In the genomic region with DNA sequence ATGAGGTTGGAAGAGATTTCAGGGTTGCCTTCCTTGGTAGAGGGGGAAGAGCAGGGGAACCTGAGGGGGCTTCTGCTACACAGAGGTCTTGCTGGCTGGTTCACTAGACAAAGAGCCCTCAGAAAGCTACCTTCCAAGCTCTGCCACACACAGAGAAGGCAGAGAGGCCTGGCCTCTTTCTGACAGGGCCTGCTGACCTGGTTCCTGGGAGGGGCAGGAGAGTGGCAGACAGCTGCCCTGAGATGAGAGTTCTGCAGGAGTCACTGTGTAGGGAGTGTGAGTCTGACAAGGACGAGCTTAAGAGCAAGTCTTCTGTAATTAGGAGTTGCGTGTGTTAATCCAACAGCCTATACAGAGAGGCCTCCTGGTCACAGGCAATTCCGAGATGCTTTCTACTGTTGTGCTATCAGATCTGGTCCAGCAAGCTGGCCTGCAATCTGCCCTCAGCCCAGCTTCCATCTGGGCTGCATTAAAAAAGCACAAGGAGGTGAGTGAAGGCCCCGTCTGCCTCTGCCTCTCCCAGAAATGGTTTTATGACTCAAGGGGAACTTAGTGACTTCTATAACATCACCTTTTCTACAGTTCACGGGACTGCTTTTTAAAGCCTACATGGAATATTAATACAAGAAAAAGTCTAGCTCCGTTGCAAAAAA, we compare ENCODE assay signal across 13 mouse cellular contexts. TPM values are rescaled to one million over a fixed set of nuclear protein-coding genes. Genes with fewer than 3 reads are reported as not detected.
DNase-seq lines count a peak whose midpoint lies in the region; ATAC-seq and TF ChIP-seq lines count a peak whose summit lies in the region.
"Had no signal": no experiment of that assay in that cellular context is flagged by ENCODE, and none has a peak within 500 bp of the region (broad histone marks: within the 10 kb centered on the region; RNA-seq: fewer than 3 reads in every experiment).

No protein-coding gene starts in this region.

- 50% methylated on average over 6 of the region's 6 CpGs for WGBS in heart, embryonic 13.5 days
- 69% methylated on average over 6 of the region's 6 CpGs for WGBS in thymus, adult 2 months
- WGBS in limb, embryonic 10.5 days: 21% methylated on average over 6 of the region's 6 CpGs

- no peak overlapping the region for H3K4me2 ChIP-seq in heart, embryonic 13.5 days
- H3K4me2 ChIP-seq: heart, embryonic 11.5 days; lung, embryonic 15.5 days; stomach, embryonic 15.5 days had no signal

- H3K27me3 ChIP-seq in heart, embryonic 13.5 days (replicated peaks): no peaks in the 10 kb centered on the region
- no peaks in the 10 kb centered on the region for H3K27me3 ChIP-seq in thymus, adult 2 months (ENCODE audit: control insufficient read depth, insufficient read depth, low read length)
- H3K27me3 ChIP-seq in limb, embryonic 10.5 days (ENCODE audit: low read depth, poor library complexity, severe bottlenecking): no peaks in the 10 kb centered on the region
- H3K27me3 ChIP-seq: lung, embryonic 15.5 days; stomach, embryonic 15.5 days had no signal

- intact Hi-C loops in heart, postnatal 25 days (cut with DNase I): no loop called here

- no peak for TF ChIP-seq POLR2A in thymus, adult 2 months (IDR thresholded peaks at IDR 0.05; ENCODE audit: control insufficient read depth, extremely low read depth, insufficient read depth, low read length, poor library complexity)

- H3K9me3 ChIP-seq in heart, embryonic 13.5 days: no peaks in the 10 kb centered on the region
- no peaks in the 10 kb centered on the region for H3K9me3 ChIP-seq in limb, embryonic 10.5 days (replicated peaks)
- H3K9me3 ChIP-seq: lung, embryonic 15.5 days; stomach, embryonic 15.5 days had no signal

- peaks cover 40% of the 10 kb centered on the region for H3K4me1 ChIP-seq in heart, embryonic 13.5 days
- H3K4me1 ChIP-seq in thymus, adult 2 months (replicated peaks; ENCODE audit: control insufficient read depth, insufficient read depth, low read length): peaks cover 78% of the 10 kb centered on the region
- peaks cover 80% of the 10 kb centered on the region for H3K4me1 ChIP-seq in limb, embryonic 10.5 days

- no peak for DNase-seq in heart, postnatal 25 days (ENCODE audit: low spot score)
- no peak for DNase-seq in thymus, adult 2 months
- DNase-seq in thymus, postnatal 36 days: no peak
- DNase-seq in limb, embryonic 10.5 days (ENCODE audit: low spot score): no peak
- DNase-seq in thymus, postnatal 14 days: peak; percentile 47
- DNase-seq: adrenal gland, postnatal 36 days; cerebellum, adult 18-20 months had no signal

- no peak overlapping the region for H3K4me3 ChIP-seq in heart, embryonic 13.5 days
- H3K4me3 ChIP-seq in thymus, adult 2 months (ENCODE audit: control insufficient read depth, insufficient read depth, low read length): peak overlapping the region; percentile 7; the same call in 1 of the 2 replicates
- no peak overlapping the region for H3K4me3 ChIP-seq in limb, embryonic 10.5 days
- H3K4me3 ChIP-seq: lung, embryonic 15.5 days; stomach, embryonic 15.5 days had no signal

- no peaks in the 10 kb centered on the region for H3K36me3 ChIP-seq in heart, embryonic 13.5 days
- no peaks in the 10 kb centered on the region for H3K36me3 ChIP-seq in thymus, adult 2 months (ENCODE audit: control insufficient read depth, insufficient read depth, low read length)
- peaks cover 46% of the 10 kb centered on the region for H3K36me3 ChIP-seq in limb, embryonic 10.5 days
- H3K36me3 ChIP-seq: lung, embryonic 15.5 days; stomach, embryonic 15.5 days had no signal

- 0 out of 2 replicates have a peak overlapping the region, but pooled peaks have one; percentile 37 for H3K27ac ChIP-seq in heart, embryonic 13.5 days (replicated peaks)
- H3K27ac ChIP-seq in thymus, adult 2 months (ENCODE audit: control insufficient read depth, insufficient read depth, low read length): peak overlapping the region; percentile 89
- H3K27ac ChIP-seq in limb, embryonic 10.5 days: peak overlapping the region; percentile 81
- H3K27ac ChIP-seq: lung, embryonic 15.5 days; stomach, embryonic 15.5 days had no signal

- no peak for ATAC-seq in heart, embryonic 13.5 days (ENCODE audit: extremely low read depth, insufficient number of reproducible peaks, low FRiP score, low TSS enrichment)
- no peak for ATAC-seq in inflammation-experienced regulatory T-cells, adult 6 months
- ATAC-seq in erythroid progenitor cell, adult 5-6 weeks (replicated peaks; ENCODE audit: low FRiP score, poor library complexity, severe bottlenecking): no peak

- no peak for TF ChIP-seq CTCF in thymus, adult 2 months (IDR thresholded peaks at IDR 0.05; ENCODE audit: borderline replicate concordance, control insufficient read depth, extremely low read depth, insufficient read depth, low read length, poor library complexity)

- peak overlapping the region; percentile 16; the same call in 1 of the 2 replicates for H3K9ac ChIP-seq in heart, embryonic 13.5 days
- H3K9ac ChIP-seq: lung, embryonic 15.5 days; stomach, embryonic 15.5 days had no signal

RNA-seq across cellular contexts. Expression of gene Fli1, which starts 28.1 kb away (rescaled TPM):
- polyA plus RNA-seq in heart, embryonic 13.5 days (2015; fragmentation: Nextera tagmentation; extraction: Ambion mirVana): 18.3 and 18.6 TPM in 2 replicates
- total RNA-seq in heart, postnatal 25 days (2021): 10 to 100 TPM; 26.4 to 28.2 TPM
- 28.5 and 33.9 TPM in 2 replicates for polyA plus RNA-seq in thymus, adult 2 months (2012; rRNA removed)
- 50.6 and 71.2 TPM in 2 replicates for polyA plus RNA-seq in limb, embryonic 10.5 days (2016; fragmentation: Nextera tagmentation; extraction: Ambion mirVana)
- 100 to 1,000 TPM; 101 to 137 (median 110) TPM for polyA plus RNA-seq in inflammation-experienced regulatory T-cells, adult 6 months (2017; shearing (Covaris generic))
- total RNA-seq in erythroid progenitor cell, adult 5-6 weeks (2015; ENCODE audit: low replicate concordance): 26.7 and 27.2 TPM in 2 replicates
- total RNA-seq in erythroid progenitor cell, adult 5-6 weeks (2017; ENCODE audit: low replicate concordance): 13.4 and 16.0 TPM in 2 replicates

Comparison
In these comparisons a context has a peak if more than half of its experiments do, and no peak if none do; other contexts are left out.
1. H3K27ac ChIP-seq: peak in every context shown above with its lines; median percentile 89 in thymus, adult 2 months; 81 in limb, embryonic 10.5 days; 37 in heart, embryonic 13.5 days.